Mouse (Mus musculus) brain, embryonic 14.5 days (tissue): ENCODE data around the gene Sec31a.

Source experiments
- CTCF ChIP-seq: fragments of 200-500 bp; IDR thresholded peaks from 2 replicates; pipeline ENCODE4 v1.5.1; 2012; ENCODE audit warnings: inconsistent platforms, mild to moderate bottlenecking, moderate library complexity, borderline replicate concordance; ENCODE audit not compliant: insufficient read depth, insufficient read length; ENCODE audit errors: extremely low read depth
- POLR2A ChIP-seq: fragments of 200-500 bp; IDR thresholded peaks from 2 replicates; pipeline ENCODE4 v1.6.1; 2012; ENCODE audit warnings: mild to moderate bottlenecking, inconsistent platforms, borderline replicate concordance; ENCODE audit not compliant: poor library complexity, insufficient read depth, insufficient read length, severe bottlenecking; ENCODE audit errors: extremely low read depth

- TF ChIP-seq POLR2A (no peak), CTCF (no peak)
Observed at GRCm38 (mm10) chr5:100437917-100438316, 21.9 kb upstream of the Sec31a start.
